Mouse (Mus musculus) lung, embryonic 16.5 days (tissue): ENCODE data around the gene Tm4sf5. TPM values are rescaled to one million over a fixed set of nuclear protein-coding genes. Genes with fewer than 3 reads are reported as not detected.

Experiments used
- ATAC-seq: fragments of 200-750 bp; cut with Nextera tagmentation; 2 replicates; pipeline ENCODE4 v1.8.0; 2017; ENCODE audit warnings: low read depth, mild to moderate bottlenecking, moderate library complexity
- H3K27ac ChIP-seq: fragments of 300-500 bp; sonication (generic); 2 replicates; pipeline ENCODE4 v1.5.1; 2014; ENCODE audit warnings: mild to moderate bottlenecking, control low read depth, low read length
- H3K27me3 ChIP-seq: fragments of 300-500 bp; sonication (generic); 2 replicates; pipeline ENCODE4 v1.6.1; 2014; ENCODE audit warnings: low read depth, low read length, mixed read lengths; ENCODE audit not compliant: control insufficient read depth, insufficient read depth
- H3K36me3 ChIP-seq: fragments of 300-500 bp; sonication (generic); 2 replicates; pipeline ENCODE4 v1.6.1; 2014; ENCODE audit warnings: low read length; ENCODE audit not compliant: control insufficient read depth, insufficient read depth
- H3K4me1 ChIP-seq: fragments of 300-500 bp; sonication (generic); replicated peaks from 2 replicates; pipeline ENCODE4 v1.6.1; 2014; ENCODE audit warnings: low read length, mixed read lengths; ENCODE audit not compliant: control insufficient read depth, insufficient read depth
- H3K4me2 ChIP-seq: fragments of 300-500 bp; sonication (generic); 2 replicates; pipeline ENCODE4 v1.6.1; 2014; ENCODE audit warnings: low read depth, low read length, control low read depth
- H3K4me3 ChIP-seq: fragments of 300-500 bp; sonication (generic); 2 replicates; pipeline ENCODE4 v1.5.1; 2014; ENCODE audit warnings: mild to moderate bottlenecking, low read length, control low read depth
- H3K9ac ChIP-seq: fragments of 300-500 bp; sonication (generic); 2 replicates; pipeline ENCODE4 v1.6.1; 2014; ENCODE audit warnings: low read length, control low read depth
- H3K9me3 ChIP-seq: fragments of 300-500 bp; sonication (generic); 2 replicates; pipeline ENCODE4 v1.6.1; 2016; ENCODE audit warnings: low read length; ENCODE audit not compliant: control insufficient read depth
- WGBS: fragments of 180-500 bp; shearing (Covaris S2); extraction: QIAGEN DNeasy Blood & Tissue Kit; methylation state at CpG from one replicate; pipeline ENCODE4 v1.1.7; 2014; 5-methylcytosine and 5-hydroxymethylcytosine counted together
- polyA plus RNA-seq: library from polyadenylated mRNA; unstranded; fragments of >200 nt; fragmentation: Nextera tagmentation; extraction: Ambion mirVana; gene quantifications from 2 replicates; pipeline ENCODE4 v1.2.1, GENCODE M21; 2015

The Tm4sf5 gene
- polyA plus RNA-seq, 1 experiment from 2014 or later: 2.0 TPM

GRCm38 (mm10) chr11:70506385-70506784, 1.3 kb downstream of the Tm4sf5 start:
- Histone ChIP-seq H3K4me2 (peak overlapping the region; percentile 32; the same call in 1 of the 2 replicates), H3K27me3 (no peaks in the 10 kb centered on the region; the same call in 1 of the 2 replicates), H3K27ac (no peak overlapping the region), H3K9ac (no peak overlapping the region), H3K4me3 (no peak overlapping the region), H3K4me1 (no peaks in the 10 kb centered on the region), H3K36me3 (no peaks in the 10 kb centered on the region), H3K9me3 (no peaks in the 10 kb centered on the region)
- 12% methylated on average over 4 of the region's 4 CpGs for WGBS
- peak; percentile 54; the same call in 1 of the 2 replicates for ATAC-seq

GRCm38 (mm10) chr11:70506962-70507515, 2.0 kb downstream of the Tm4sf5 start:
- Histone ChIP-seq H3K4me2 (no peak overlapping the region), H3K27ac (no peak overlapping the region), H3K4me1 (no peaks in the 10 kb centered on the region), H3K9ac (no peak overlapping the region), H3K36me3 (no peaks in the 10 kb centered on the region), H3K4me3 (no peak overlapping the region), H3K9me3 (no peaks in the 10 kb centered on the region), H3K27me3 (no peaks in the 10 kb centered on the region; the same call in 1 of the 2 replicates)
- WGBS: 62% methylated on average over 7 of the region's 7 CpGs
- ATAC-seq: no peak

GRCm38 (mm10) chr11:70509753-70510564, 4.9 kb downstream of the Tm4sf5 start:
- H3K27me3 ChIP-seq: no peaks in the 10 kb centered on the region; the same call in 1 of the 2 replicates
- no peaks in the 10 kb centered on the region for H3K36me3 ChIP-seq
- H3K27ac ChIP-seq: no peak overlapping the region
- H3K4me3 ChIP-seq: no peak overlapping the region
- ATAC-seq: no peak
- 10% methylated on average over 19 of the region's 19 CpGs for WGBS
- no peaks in the 10 kb centered on the region for H3K9me3 ChIP-seq
- H3K4me2 ChIP-seq: peak overlapping the region; percentile 34; the same call in 1 of the 2 replicates
- H3K4me1 ChIP-seq: no peaks in the 10 kb centered on the region
- H3K9ac ChIP-seq: no peak overlapping the region

- no peak for ATAC-seq
- Histone ChIP-seq H3K9ac (no peak overlapping the region), H3K9me3 (no peaks in the 10 kb centered on the region), H3K36me3 (no peaks in the 10 kb centered on the region), H3K4me2 (no peak overlapping the region), H3K4me3 (no peak overlapping the region), H3K27ac (no peak overlapping the region), H3K27me3 (no peaks in the 10 kb centered on the region; the same call in 1 of the 2 replicates), H3K4me1 (no peaks in the 10 kb centered on the region)
- WGBS: 66% methylated on average over 2 of the region's 2 CpGs
Measured at GRCm38 (mm10) chr11:70511242-70511641, 6.2 kb downstream of the Tm4sf5 start.

GRCm38 (mm10) chr11:70511825-70512224, 6.8 kb downstream of the Tm4sf5 start:
- H3K4me1 ChIP-seq: no peaks in the 10 kb centered on the region
- no peak overlapping the region for H3K4me3 ChIP-seq
- no peaks in the 10 kb centered on the region for H3K36me3 ChIP-seq
- H3K4me2 ChIP-seq: no peak overlapping the region
- ATAC-seq: no peak
- H3K27ac ChIP-seq: no peak overlapping the region
- no peaks in the 10 kb centered on the region for H3K9me3 ChIP-seq
- no peak overlapping the region for H3K9ac ChIP-seq
- 91% methylated on average over 7 of the region's 7 CpGs for WGBS
- no peaks in the 10 kb centered on the region; the same call in 1 of the 2 replicates for H3K27me3 ChIP-seq

GRCm38 (mm10) chr11:70512709-70513342, 7.8 kb downstream of the Tm4sf5 start:
- 70% methylated on average over 7 of the region's 7 CpGs for WGBS
- Histone ChIP-seq H3K27me3 (no peaks in the 10 kb centered on the region), H3K4me3 (no peak overlapping the region), H3K4me2 (no peak overlapping the region), H3K36me3 (no peaks in the 10 kb centered on the region), H3K4me1 (no peaks in the 10 kb centered on the region), H3K9ac (no peak overlapping the region), H3K27ac (no peak overlapping the region), H3K9me3 (no peaks in the 10 kb centered on the region)
- no peak for ATAC-seq

GRCm38 (mm10) chr11:70513520-70513919, 8.5 kb downstream of the Tm4sf5 start:
- 58% methylated on average over 11 of the region's 11 CpGs for WGBS

GRCm38 (mm10) chr11:70514288-70514687, 9.2 kb downstream of the Tm4sf5 start, which contains the start of gene Vmo1:
TSS of gene Vmo1 (minus strand) at chr11:70514616.
- H3K9ac ChIP-seq: no peak within 1 kb of the TSS
- WGBS: 86% methylated on average over 7 of the region's 7 CpGs
- no peaks in the 10 kb centered on the region for H3K9me3 ChIP-seq
- H3K4me3 ChIP-seq: no peak within 1 kb of the TSS
- no peaks in the 10 kb centered on the region for H3K36me3 ChIP-seq
- H3K27me3 ChIP-seq: no peaks in the 10 kb centered on the region
- H3K4me2 ChIP-seq: no peak within 1 kb of the TSS
- no peak within 1 kb of the TSS for H3K27ac ChIP-seq
- ATAC-seq: no peak
- H3K4me1 ChIP-seq: no peaks in the 10 kb centered on the region

More at GRCm38 (mm10) chr11:70513520-70513919, 8.5 kb downstream of the Tm4sf5 start:
- Histone ChIP-seq H3K27me3 (no peaks in the 10 kb centered on the region), H3K9me3 (no peaks in the 10 kb centered on the region), H3K27ac (no peak overlapping the region), H3K4me3 (no peak overlapping the region), H3K36me3 (no peaks in the 10 kb centered on the region), H3K4me2 (no peak overlapping the region), H3K9ac (no peak overlapping the region), H3K4me1 (no peaks in the 10 kb centered on the region)
- no peak for ATAC-seq

GRCm38 (mm10) chr11:70516352-70516751, 11.3 kb downstream of the Tm4sf5 start:
- ATAC-seq: no peak
- 8% methylated on average over 2 of the region's 2 CpGs for WGBS
- no peak overlapping the region for H3K4me3 ChIP-seq
- H3K36me3 ChIP-seq: no peaks in the 10 kb centered on the region
- no peaks in the 10 kb centered on the region for H3K27me3 ChIP-seq
- no peak overlapping the region for H3K9ac ChIP-seq
- H3K4me1 ChIP-seq: 0 out of 2 replicates have a peak, but pooled peaks cover 3% of the 10 kb centered on the region
- H3K9me3 ChIP-seq: no peaks in the 10 kb centered on the region
- no peak overlapping the region for H3K27ac ChIP-seq
- H3K4me2 ChIP-seq: no peak overlapping the region
